Mouse (Mus musculus) mouse embryonic stem cell (cell line): ENCODE results near the gene Olfr535.
"Not testable (repeated sequence)": the region's sequence is repeated elsewhere in the genome, so short reads cannot be mapped to it uniquely, and the experiment has no call there.

Experiments
- in situ Hi-C, 2 experiments: fragments of 300-500 bp; cut with MboI; formaldehyde crosslinking; loops; 1 replicate in 1 of 2; 3 replicates in 1 of 2; pipeline ENCODE4 v1.14.3; 2019 to 2020; ENCODE audit warnings: low sequenced_read_pairs in 2 of 2, low pct_unique_long_range_greater_than_20kb in 1 of 2, mixed read lengths in 1 of 2; ENCODE audit not compliant: unreplicated experiment in 1 of 2

The Olfr535 gene

GRCm38 (mm10) chr7:140483916-140484315 lies at the start of gene Olfr535:
Gene Olfr535 (plus strand): TSS chr7:140484216.
- in situ Hi-C loops = no loop called here

- in situ Hi-C loops = no loop called here
Measured at GRCm38 (mm10) chr7:140443141-140443540, 40.9 kb upstream of the Olfr535 start.

GRCm38 (mm10) chr7:140463070-140463469 lies 20.9 kb upstream of the Olfr535 start, which contains the start of gene Olfr533:
Gene Olfr533 (plus strand): TSS chr7:140463370.
- in situ Hi-C loops = not testable (repeated sequence)

GRCm38 (mm10) chr7:140477886-140478285 lies 6.1 kb upstream of the Olfr535 start:
- in situ Hi-C loops = no loop called here

- in situ Hi-C loops = no loop called here
Measured at GRCm38 (mm10) chr7:140478733-140479132, 5.3 kb upstream of the Olfr535 start.

- in situ Hi-C loops = no loop called here
Measured at GRCm38 (mm10) chr7:140488981-140489380, 5.0 kb downstream of the Olfr535 start.

- in situ Hi-C loops = no loop called here
Measured at GRCm38 (mm10) chr7:140494231-140494630, 10.2 kb downstream of the Olfr535 start.

GRCm38 (mm10) chr7:140494702-140495101 lies 10.7 kb downstream of the Olfr535 start:
- in situ Hi-C loops = no loop called here

GRCm38 (mm10) chr7:140507346-140508021 lies 23.5 kb downstream of the Olfr535 start, which contains the start of gene Olfr536:
Gene Olfr536 (minus strand): TSS chr7:140507396.
- in situ Hi-C loops = not testable (repeated sequence)

GRCm38 (mm10) chr7:140539746-140540145 lies 55.7 kb downstream of the Olfr535 start:
- in situ Hi-C loops = no loop called here
